Mouse (Mus musculus) ES-E14 (cell line): Measurements from ENCODE around the gene Akap12. TPM values are rescaled to one million over a fixed set of nuclear protein-coding genes. Genes with fewer than 3 reads are reported as not detected.

Source experiments
- DNase-seq: peaks from one replicate; pipeline ENCODE4 v3.0.0-alpha.2; 2013; ENCODE audit warnings: low read depth, low spot score
- H3K27ac ChIP-seq: 2 replicates; pipeline ENCODE4 v1.5.1; 2012; ENCODE audit warnings: low read depth, mild to moderate bottlenecking, low read length, moderate library complexity, mixed read lengths; ENCODE audit not compliant: poor library complexity, insufficient read depth, severe bottlenecking
- H3K36me3 ChIP-seq: 2 replicates; pipeline ENCODE4 v1.6.1; 2012; ENCODE audit warnings: mild to moderate bottlenecking, low read length, moderate library complexity, mixed read lengths; ENCODE audit not compliant: control insufficient read depth, poor library complexity, insufficient read depth, severe bottlenecking
- H3K4me1 ChIP-seq, 2 experiments: fragments of 150-350 bp in 1 of 2; sonication (generic) in 1 of 2; 2 replicates each; pipeline ENCODE4 v1.6.1; 2012; ENCODE audit warnings: low read length in 2 of 2, mild to moderate bottlenecking in 1 of 2, mixed read lengths in 1 of 2; ENCODE audit not compliant: control insufficient read depth in 2 of 2, insufficient read depth in 2 of 2, poor library complexity in 1 of 2
- H3K4me3 ChIP-seq, 2 experiments: fragments of 150-350 bp in 1 of 2; sonication (generic) in 1 of 2; 2 replicates each; pipeline ENCODE4 v1.5.1; 2012; ENCODE audit warnings: low read length in 2 of 2, low read depth in 1 of 2, mild to moderate bottlenecking in 1 of 2, mixed read lengths in 1 of 2; ENCODE audit not compliant: insufficient read depth in 1 of 2, poor library complexity in 1 of 2, severe bottlenecking in 1 of 2
- H3K9ac ChIP-seq: 2 replicates; pipeline ENCODE4 v1.6.1; 2012; ENCODE audit warnings: low read depth, mild to moderate bottlenecking, low read length, mixed read lengths; ENCODE audit not compliant: poor library complexity, insufficient read depth, severe bottlenecking
- H3K9me3 ChIP-seq: fragments of 150-350 bp; sonication (generic); 2 replicates; pipeline ENCODE4 v1.6.1; 2012; ENCODE audit warnings: low read depth, mild to moderate bottlenecking, low read length; ENCODE audit not compliant: control insufficient read depth, insufficient read depth
- CHD2 ChIP-seq: IDR thresholded peaks from 2 replicates; pipeline ENCODE4 v1.6.1; 2014; ENCODE audit warnings: mild to moderate bottlenecking, low read depth, low read length, inconsistent platforms
- HCFC1 ChIP-seq: IDR thresholded peaks from 2 replicates; pipeline ENCODE4 v1.6.1; 2012; ENCODE audit warnings: low read length, inconsistent platforms, borderline replicate concordance; ENCODE audit not compliant: insufficient read depth
- MAFK ChIP-seq: IDR thresholded peaks from 2 replicates; pipeline ENCODE4 v1.6.1; 2014; ENCODE audit warnings: mild to moderate bottlenecking, low read depth, low read length, inconsistent platforms; ENCODE audit not compliant: insufficient read depth
- ZC3H11A ChIP-seq: IDR thresholded peaks from 2 replicates; pipeline ENCODE4 v1.6.1; 2012; ENCODE audit warnings: low read depth, mild to moderate bottlenecking, inconsistent platforms, low read length, borderline replicate concordance
- ZNF384 ChIP-seq: IDR thresholded peaks from 2 replicates; pipeline ENCODE4 v1.6.1; 2012; ENCODE audit warnings: low read depth, low read length, inconsistent platforms
- in situ Hi-C, 2 experiments: fragments of 600-800 bp; cut with MboI; formaldehyde crosslinking; loops; one replicate each; pipeline ENCODE4 v1.15.1; 2025; ENCODE audit warnings: low sequenced_read_pairs in 2 of 2, inconsistent platforms in 1 of 2; ENCODE audit not compliant: unreplicated experiment in 2 of 2
- total RNA-seq: library from RNA; depleted of rRNA; stranded (reverse); fragments of 300-350 nt; gene quantifications from 2 replicates; pipeline ENCODE4 v1.2.3, GENCODE M21; 2012

Akap12 gene
- total RNA-seq, 1 experiment = 346 TPM

DNA sequence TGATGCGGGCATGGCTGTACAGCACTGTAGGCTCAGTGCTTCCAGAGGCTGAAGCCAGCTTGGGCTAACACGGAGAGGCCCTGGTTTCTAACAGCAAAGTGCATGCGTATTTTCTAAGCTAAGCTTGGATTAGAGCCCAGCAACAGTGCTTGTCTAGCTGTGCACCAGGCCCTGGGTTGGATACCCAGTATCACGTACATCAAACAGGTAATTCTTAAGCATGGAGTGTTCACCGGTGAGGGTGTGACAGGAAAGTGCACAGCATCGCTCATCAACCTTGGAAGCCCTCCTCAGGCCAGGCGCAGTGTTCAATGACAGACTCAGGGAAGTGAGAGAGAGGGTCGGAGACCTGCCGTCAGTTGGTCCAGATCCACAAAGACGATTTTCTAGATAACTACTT, 9.4 kb downstream of the Akap12 start:
- Histone ChIP-seq H3K36me3 (peaks cover 20% of the 10 kb centered on the region), H3K4me1 (peaks cover 3% of the 10 kb centered on the region in 2 experiments; a peak in 3 of 4 replicates), H3K9ac (no peak overlapping the region), H3K4me3 (no peak overlapping the region), H3K27ac (no peak overlapping the region), H3K9me3 (no peaks in the 10 kb centered on the region)
- DNase-seq = no peak
- TF ChIP-seq ZNF384 = no peak
- no peak for TF ChIP-seq CHD2
- TF ChIP-seq ZC3H11A = no peak
- in situ Hi-C loops = no loop called here

DNA sequence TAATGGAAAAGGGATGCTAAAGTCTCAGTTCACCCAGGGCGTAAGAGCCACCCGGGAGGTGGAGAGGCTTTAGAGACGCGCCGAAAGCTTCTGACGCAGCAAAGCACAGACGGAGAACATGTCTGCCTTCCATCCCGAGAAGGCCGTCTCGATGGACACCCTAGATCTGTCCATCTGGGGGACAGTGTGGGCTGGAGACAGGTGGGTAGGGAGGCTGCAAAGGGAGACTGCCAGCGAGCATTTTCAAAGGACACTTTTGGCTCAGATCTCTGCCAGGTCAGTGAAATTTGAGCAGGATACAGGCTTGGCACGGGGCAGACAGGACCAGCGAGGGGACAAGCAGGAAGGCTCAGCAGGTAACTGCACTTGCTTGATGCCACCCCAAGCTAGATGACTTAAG, 9.9 kb downstream of the Akap12 start:
- no peak overlapping the region for H3K27ac ChIP-seq
- H3K4me1 ChIP-seq = peaks cover 3% of the 10 kb centered on the region in 2 experiments; a peak in 3 of 4 replicates
- no peak overlapping the region for H3K4me3 ChIP-seq
- DNase-seq = no peak
- TF ChIP-seq MAFK (no peak), CHD2 (no peak), HCFC1 (no peak), ZC3H11A (no peak), ZNF384 (no peak)
- in situ Hi-C loops = no loop called here
- H3K36me3 ChIP-seq = peaks cover 19% of the 10 kb centered on the region
- H3K9me3 ChIP-seq = no peaks in the 10 kb centered on the region
- H3K9ac ChIP-seq = no peak overlapping the region

DNA sequence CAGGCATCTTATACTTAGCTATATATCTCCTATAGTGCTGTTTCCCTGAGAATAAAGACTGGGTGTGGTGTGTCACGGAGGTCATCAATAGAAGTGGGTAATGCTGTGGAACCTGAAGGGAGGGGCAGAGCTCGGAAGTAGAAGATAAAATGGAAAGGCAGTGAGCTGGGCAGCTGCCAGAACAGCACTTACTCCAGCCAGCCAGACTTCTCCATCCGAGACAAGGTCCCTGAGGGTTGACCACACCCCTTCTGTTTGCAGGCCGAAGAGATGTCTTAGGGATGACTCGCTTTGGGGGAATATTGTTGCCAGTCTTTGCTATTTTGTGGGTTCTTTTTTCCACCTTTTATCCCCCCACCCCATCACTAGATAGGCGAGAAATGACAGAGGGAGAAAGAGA, 11.9 kb downstream of the Akap12 start:
- no peak overlapping the region for H3K4me3 ChIP-seq
- H3K27ac ChIP-seq = no peak overlapping the region
- DNase-seq = no peak
- H3K4me1 ChIP-seq = peaks cover 3% of the 10 kb centered on the region in 2 experiments; a peak in 3 of 4 replicates
- peaks cover 13% of the 10 kb centered on the region; the same call in 1 of the 2 replicates for H3K36me3 ChIP-seq
- H3K9ac ChIP-seq = no peak overlapping the region
- no peaks in the 10 kb centered on the region for H3K9me3 ChIP-seq
- in situ Hi-C loops = no loop called here
- TF ChIP-seq CHD2 (no peak), HCFC1 (no peak)

DNA sequence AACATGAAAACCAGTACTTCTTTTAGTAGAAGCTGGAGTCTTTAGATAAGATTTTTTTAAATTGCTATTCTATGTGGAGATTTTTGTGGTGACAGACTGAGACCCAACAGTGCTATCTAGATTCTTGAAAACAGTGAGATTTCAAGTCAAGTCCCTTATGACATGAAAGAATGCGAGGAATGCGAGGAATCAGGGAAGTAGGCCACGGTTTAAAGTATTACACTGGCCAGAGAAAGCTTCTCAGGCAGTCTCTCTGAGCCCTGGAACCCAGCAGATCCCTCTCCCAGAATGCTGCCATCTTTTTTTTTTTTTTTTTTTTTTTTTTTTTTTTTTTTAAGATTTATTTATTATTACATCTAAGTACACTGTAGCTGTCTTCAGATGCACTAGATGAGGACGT, 16.2 kb downstream of the Akap12 start:
- no peak overlapping the region; the same call in 1 of the 2 replicates for H3K27ac ChIP-seq
- no peak for DNase-seq

DNA sequence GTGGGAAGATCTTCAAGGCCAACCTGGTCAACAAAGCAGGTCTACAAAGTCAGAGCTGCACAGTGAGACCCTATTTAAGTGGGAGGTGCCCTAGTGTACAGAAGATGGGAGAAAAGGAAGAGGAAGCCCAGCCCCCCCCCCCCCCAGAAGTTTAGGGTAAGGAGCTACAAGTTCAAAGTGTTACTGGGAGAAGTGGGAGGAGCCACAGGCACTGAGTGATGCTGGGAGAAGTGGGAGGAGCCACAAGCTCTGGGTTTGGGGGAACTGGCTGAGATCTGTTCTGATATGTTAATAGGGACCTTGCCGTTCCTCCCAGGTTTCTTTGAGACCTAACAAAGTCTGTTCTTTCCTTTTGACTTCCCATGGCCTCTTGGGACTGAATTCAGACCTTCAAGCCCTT, 18.6 kb downstream of the Akap12 start:
- Histone ChIP-seq H3K4me1 (peaks cover 8 to 12% of the 10 kb centered on the region in 2 experiments), H3K27ac (peak overlapping the region; percentile 86), H3K36me3 (peaks cover 4% of the 10 kb centered on the region), H3K4me3 (no peak overlapping the region; a peak in 1 of 4 replicates), H3K9me3 (no peaks in the 10 kb centered on the region), H3K9ac (no peak overlapping the region; the same call in 1 of the 2 replicates)
- in situ Hi-C loops = no loop called here
- TF ChIP-seq HCFC1 (no peak), CHD2 (no peak)
- DNase-seq = no peak

More for the DNA sequence above, 16.2 kb downstream of the Akap12 start:
- Histone ChIP-seq H3K9ac (no peak overlapping the region), H3K9me3 (no peaks in the 10 kb centered on the region), H3K4me3 (no peak overlapping the region), H3K36me3 (peaks cover 4% of the 10 kb centered on the region), H3K4me1 (peaks cover 8 to 10% of the 10 kb centered on the region in 2 experiments)
- in situ Hi-C loops = no loop called here
- TF ChIP-seq ZNF384 (peak; percentile 75), MAFK (no peak), CHD2 (no peak)
